Mouse (Mus musculus) forelimb bud, embryonic 11.5 days (tissue): ENCODE measurements around the gene Ncln.
"Not testable (repeated sequence)": the region's sequence is repeated elsewhere in the genome, so short reads cannot be mapped to it uniquely, and the experiment has no call there.

Experiments
- DNase-seq: peaks from one replicate; pipeline ENCODE4 v3.0.0-alpha.2; 2012; ENCODE audit warnings: low read depth, low spot score

The Ncln gene

DNA sequence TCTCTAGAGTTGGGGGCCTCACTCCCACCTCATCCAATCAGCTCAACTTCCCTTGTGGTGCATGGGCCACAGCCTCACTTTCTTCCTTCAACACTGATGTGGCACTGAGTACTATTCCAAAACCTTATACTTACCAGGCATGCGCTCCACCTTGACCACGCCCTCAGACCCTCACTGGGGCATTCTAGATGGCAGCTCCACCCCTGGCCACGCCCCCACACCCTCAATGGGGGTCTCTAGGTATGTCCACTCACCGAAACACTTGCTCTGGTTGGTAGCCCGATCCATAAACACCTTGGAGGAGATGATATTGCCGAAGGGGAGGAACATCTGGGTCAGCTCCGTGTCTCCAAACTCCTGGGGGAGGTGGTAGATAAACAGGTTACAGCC, 33.8 kb downstream of the Ncln start:
- DNase-seq, result no peak

DNA sequence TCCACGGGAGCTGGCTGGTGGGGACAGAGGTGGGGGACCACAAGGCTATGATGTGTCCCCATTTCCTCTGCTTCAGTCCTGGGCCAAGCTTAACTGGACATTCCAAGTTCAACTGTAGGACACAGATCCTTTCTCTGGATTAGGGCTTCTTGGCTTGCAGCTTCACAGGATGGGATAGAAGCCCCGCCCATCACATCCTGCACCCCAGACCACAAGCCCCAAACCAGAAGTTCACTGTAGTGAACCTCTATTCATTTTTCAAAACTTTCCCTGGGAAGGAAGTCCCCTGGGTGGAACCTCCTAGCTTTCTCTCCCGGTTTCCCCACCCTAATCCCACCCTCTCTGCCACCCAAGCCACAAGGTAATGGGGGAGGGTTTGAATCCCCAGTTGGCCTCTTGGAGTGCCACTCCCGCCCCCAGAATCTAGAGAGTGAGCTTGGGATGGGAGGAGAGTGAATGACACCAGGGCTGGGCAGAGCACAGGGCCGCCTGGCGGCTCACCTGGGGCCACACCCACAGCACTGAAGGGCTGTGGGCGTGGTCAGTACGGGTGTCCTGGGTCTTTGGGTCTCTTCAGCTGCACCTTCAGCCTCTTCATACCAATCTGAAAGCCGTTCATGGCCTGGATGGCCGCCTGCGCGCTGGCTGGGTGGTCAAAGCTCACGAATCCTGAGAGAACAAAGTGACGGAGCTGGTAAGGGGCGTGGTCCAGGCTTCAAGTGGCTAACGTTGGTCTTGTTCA, 34.3 kb downstream of the Ncln start:
- DNase-seq, result no peak

DNA sequence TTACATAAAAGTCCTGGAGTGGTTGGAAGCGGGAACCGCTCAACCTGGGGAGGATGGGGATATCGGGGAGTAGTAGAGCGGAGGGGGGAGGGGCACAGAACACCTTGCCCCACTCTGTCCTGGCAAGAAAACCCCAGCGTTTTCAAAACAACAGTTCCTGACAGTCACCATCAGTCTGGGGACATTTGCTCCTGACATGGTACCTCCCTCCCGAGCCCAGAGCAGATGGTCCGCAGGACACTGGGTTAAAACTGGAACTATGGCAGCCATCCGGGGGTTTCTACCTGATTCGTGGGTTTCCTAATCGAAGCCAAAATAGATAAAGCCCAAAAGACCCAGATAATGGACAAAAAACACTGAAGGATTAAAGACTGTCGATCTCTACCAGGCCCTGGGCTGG, 35.2 kb downstream of the Ncln start:
- DNase-seq, result no peak

DNA sequence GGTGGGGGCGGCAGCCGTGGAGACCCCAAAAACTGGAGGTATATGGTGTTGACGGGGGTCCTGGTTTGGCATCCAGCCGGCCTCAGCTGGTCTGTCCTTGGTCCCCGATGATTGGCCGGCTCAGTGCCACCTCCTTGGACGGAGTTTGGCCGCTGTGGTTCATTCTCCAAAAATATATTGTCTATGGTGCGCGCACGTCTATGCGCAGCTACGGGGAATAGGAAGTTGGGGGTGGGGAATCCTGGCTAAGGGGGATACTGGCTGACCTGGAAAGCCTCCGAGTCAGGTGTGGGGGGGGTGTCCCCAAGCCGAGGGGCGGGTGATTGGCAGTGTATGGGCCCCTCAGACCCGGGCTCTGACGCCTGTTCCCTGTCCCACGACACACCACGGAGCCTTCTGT, 35.7 kb downstream of the Ncln start:
- no peak for DNase-seq

DNA sequence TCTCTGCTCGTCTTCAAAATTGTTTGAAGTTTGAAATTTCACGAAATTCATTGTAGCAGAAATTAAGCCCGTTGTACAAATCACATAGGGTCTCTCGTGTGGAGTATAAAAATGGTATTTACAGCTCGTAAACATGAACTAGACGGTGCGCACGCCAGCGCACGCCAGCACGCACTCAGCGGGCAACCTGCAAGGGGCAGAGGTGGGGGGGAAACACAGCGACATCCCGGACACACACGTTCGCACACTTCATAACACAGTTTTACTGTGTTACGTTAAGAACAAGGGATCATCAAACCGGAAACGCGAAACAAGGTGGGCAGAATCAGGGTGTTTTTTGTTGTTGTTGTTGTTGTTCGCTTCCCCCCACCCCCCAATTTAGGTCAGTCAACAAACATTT, 36.8 kb downstream of the Ncln start:
- DNase-seq, result no peak

DNA sequence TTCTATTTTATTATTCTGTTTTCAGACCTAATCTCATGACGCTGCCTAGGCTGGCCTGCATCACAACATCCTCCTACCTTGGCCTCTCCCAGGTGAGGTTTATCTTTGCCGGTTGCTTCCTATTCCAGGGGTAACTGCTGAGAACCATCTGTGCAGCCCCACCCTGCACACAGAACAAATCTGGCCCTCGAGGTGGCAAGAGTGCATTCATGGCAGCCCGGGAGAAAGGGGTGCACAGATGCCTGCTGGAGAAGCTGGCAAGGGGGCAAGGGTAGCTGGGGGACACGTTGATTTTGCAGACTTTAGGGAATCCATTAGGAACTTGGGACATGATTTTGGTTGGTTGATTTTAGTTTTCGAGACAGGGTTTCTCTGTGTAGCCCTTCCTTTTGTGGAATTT, 37.9 kb downstream of the Ncln start:
- DNase-seq, result no peak

DNA sequence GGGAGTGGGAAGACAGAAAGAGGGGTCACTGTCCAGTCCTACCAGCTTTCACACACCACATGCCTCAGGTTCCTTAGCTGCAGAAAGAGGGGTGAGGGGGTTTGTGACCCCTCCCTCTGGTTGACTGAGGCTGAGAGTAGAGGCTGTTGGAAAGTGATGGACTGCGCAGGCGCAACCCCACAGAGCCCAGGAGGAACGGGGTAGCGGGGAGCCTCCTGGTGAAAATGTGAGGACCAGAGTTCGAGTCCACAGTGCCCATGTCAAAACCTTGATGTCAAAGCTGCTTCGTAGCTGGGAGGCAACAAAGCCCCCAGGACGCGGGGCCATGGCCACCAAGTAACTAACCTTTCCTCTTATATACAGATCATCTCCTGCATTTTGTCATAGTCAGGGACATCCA, 38.6 kb downstream of the Ncln start:
- DNase-seq, result no peak

DNA sequence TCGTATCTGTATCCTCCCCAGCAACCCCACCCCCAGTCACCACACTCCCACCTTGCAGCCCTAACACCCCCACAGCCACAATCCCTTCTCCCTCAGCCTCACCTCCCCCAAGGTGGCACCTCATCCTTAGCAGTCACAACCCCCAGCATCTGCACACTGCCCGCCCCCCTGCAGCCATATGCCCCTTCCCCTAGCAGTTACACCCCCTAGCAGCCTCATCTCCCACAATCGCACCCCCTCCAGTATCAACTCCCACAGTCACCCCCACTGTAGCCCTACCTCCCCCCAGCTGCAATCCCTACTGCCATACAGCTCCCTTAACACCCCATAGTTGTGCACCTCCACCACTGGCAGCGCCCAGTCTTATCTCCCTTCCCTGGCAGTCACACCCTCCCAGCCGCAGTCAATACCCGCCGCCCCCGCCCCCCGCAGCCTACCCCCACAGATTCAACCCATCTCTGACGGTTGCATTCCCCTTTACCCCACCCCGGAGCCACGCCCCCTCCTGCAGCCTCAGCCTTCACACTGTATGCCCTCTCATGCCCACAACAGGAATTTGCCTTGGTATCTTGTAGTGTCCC, 39.1 kb downstream of the Ncln start:
- DNase-seq, result no peak

DNA sequence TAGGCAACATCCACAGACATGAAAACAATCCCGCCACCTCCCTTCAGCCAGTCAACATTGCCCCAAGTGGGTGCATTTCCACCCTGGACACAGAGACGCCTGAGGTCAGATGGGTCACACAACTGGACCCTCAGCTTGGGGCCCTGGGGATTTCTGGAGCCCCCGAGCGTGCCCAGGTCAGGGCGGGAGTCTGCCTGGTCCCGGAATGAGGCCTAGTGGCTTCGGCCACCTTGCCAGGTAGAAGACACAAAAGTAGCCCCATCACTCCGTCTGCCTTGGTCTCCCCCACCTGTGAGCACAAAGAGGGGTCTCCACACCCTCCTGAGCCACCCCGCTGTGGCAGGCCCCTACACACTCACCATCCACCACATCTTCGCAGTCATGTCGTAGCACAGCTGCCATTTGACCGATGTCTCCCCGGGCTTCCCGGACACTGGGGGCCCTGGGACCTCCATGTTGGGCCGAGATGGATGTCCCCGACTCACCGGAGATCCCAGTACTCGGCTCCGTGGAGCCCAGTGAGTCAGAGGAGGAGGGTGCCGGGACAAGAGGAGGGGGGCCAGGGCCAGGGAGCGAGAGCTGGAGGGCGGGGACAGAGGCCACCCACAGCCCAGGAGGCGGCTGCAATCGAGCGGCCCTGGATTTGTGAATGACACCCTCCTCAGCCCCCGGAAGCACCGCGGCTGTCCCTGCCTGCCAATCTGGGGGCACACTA, 40.9 kb downstream of the Ncln start, which contains the start of gene Nfic:
TSS of gene Nfic (minus strand) at position 455 of the 715 bp plus-strand sequence.
- no peak for DNase-seq

DNA sequence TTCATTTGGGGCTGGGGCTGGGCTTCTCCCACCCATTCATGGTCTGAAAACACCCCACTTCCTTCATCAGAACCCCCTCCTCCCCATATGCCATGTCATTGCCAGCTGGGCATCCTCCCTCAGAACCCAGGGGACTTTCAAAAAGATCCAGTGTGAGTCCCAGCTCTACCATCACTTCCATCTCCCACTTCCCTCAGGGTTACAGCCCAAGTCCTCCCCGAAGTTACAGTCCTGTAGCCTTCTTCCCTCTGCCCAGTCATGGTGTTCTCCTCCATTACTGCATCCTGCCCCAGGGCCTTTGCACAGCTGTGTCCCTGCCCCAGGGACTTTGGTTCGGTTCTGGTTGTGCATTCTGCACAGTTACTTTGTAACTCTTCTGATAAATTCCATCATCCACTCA, 42.1 kb downstream of the Ncln start:
- DNase-seq, result no peak

DNA sequence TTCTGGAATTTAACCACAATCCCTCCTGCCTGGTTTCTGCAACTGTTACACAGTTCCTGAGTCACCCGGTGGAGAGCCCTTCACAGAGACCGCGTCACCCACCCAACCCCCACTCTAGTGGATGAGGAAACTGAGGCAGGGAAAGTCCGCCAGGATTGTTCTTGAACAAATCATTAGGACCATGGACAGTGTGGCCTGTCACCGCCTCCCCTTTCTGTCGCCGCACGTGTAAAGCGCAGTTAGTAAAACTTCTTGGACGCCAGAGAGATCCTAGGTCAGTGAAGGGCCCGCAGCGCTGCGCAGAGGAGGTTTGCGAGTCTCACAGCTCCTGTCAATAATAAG, 43.3 kb downstream of the Ncln start:
- DNase-seq, result no peak

DNA sequence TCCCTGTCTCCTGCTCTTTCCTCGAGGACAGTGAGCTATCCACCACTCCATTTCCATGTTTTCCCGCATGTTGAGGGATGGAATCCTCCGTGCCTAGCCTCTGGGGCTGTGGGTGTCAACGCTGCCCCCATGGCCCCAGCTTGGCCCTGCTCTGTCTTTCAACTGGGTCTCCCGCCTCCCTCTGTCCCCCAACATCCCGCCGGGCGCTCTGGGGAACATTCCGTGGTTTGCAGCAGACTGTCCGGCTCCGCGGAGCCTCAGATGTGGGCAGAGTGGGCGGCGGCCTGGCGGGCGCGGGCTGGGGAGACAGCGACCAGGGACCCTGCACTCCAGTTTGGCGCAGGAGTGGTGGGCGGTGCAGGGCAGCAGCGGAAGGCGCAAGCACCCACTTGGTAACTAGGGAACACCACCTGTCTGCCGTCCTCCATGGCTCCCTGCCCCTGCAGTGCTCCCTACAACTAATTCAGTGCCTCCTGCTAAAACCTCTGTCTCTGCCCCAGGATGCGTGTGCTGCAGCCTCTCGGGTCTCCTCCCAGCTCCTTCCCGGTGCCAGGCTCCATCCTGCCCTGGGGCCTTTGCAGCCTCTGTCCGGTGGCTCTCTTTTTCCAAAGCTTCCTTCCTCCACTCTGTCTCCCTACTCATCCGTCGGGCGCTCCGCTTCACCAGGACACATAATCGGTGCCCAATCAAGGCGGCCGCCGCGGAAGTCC, 43.8 kb downstream of the Ncln start:
- DNase-seq, result no peak

DNA sequence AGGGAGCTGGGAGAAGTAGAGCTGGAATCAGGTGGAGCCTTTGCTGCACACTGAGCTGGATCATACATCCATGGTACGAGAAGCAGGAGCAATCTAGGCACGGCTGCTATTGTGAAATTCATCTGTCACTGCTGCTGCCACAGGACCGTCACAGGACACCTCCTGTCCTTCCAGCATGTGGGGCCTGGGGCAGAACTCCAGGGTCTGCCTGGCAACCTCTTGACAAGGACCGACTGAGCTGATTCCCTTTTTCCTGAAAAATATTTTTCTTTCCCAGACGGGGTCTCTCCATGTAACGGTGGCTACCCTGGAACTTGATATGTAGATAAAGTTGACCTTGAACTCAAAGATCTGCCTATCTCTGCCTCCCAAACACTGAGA, 44.8 kb downstream of the Ncln start:
- DNase-seq, result no peak

DNA sequence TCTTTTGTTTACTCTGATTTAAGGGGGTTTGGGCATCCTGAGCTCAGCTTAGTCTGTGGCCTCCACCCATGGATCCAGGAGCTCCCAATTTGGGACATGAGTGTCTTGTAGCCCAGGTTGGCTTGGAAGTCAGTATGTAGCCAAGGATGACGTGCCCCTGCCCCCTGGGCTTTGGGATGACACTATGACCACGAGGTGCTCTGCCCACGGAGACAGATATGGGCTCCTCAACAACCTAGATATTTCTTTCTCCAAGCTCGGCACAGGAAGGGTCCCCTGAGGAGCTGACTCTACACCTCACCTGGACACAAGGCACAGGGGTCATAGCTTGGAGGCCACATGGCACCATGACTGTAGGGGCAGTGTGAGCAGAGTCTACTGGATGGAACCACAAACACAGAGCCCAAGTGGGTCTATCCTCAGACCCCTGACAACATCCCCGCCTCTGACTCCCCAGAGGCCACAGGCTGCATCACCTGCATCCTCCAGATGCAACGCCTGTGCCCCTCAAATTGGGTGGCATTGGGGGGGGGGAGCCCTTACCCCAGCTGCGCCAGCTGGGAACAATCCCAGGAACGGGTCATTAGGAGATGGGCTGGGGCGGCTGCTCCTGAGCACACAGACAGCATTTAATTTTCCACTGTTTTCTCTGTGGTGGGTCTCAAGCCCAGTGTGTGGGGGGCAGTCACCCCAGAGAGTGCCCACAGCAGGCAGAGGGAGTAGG, 45.4 kb downstream of the Ncln start:
- DNase-seq, result no peak

DNA sequence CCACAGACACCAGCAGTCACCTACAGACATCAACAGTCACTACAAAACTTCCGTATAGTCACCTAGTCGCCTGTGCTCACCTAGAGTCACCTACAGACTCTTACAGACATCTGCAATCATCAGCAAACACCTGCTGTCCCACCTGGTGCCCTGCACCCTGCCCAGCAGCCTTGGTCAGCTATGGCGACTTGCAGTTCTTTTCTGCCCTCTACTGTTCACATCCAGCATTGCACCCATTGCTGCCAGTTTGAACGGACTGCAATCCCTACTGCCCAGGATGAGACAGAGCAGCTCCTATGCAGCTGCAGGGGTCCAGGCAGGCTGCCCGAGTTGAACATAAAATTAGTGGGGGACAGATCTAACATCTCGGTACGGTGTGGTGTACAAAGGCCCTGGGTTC, 46.1 kb downstream of the Ncln start:
- peak; percentile 90 for DNase-seq

DNA sequence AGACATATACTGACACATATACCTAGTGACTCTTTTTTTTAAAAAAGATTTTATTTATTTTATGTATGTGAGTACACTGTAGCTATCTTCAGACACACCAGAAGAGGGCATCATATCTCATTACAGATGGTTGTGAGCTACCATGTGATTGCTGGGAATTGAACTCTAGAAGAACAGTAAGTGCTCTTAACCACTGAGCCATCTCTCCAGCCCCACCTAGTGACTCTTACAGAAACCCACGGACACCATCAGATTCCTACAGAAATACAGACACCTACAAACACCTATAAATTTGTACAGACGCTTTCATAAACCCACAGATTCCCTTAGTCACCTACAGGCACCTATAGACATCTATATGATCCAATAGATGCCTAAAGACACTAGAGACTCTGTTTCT, 50.7 kb downstream of the Ncln start:
- not testable (repeated sequence) for DNase-seq

DNA sequence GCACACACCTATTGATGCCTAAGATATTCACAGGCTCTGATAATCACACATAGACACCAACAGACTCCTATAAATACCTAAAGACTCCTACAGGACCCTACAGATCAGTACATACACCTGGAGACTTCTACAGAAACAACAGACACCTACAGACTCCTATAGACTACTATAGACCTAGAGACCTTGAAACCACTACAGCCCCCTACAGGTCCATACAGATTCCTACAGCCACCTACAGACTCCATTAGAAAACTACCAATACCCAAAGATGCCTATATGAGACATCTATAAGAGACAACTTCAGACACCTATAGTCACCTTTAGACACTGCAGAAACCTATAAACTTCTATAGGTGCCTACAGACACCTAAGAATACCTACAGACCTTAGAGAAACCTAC, 55.2 kb downstream of the Ncln start:
- no peak for DNase-seq
